Mouse (Mus musculus) liver, postnatal 0 days (tissue): ENCODE measurements at regions not wholly inside any gene's neighbourhood (a gene's known extent, or its start where the extent isn't known, plus 50 kb on each side); places are given as distances from the start of the nearest gene placed in this dataset.

Source experiments
- CTCF ChIP-seq: sonication (generic); IDR thresholded peaks from 2 replicates; pipeline ENCODE4 v1.5.1; 2016; ENCODE audit warnings: antibody characterized with exemption, low read depth
- EP300 ChIP-seq: IDR thresholded peaks from 2 replicates; pipeline ENCODE4 v1.6.1; 2016; ENCODE audit warnings: antibody characterized with exemption, low read depth, mild to moderate bottlenecking

DNA sequence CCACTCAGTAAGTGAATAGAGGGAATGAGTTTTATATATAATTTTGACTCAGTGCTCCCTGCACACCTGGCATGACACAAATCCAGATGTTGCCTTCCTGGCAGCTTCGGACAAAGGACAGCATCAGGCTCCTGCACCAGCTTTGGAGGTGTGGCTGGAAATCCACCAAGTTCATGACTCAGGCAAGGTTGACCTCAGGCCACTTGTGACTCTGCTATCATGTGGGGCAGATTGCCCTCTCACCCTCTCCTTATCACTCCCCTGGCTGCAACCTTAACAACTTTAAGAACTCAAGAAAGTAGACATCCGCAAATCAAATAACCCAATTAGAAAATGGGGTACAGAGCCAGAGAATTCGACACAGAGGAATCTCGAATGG lies 97.7 kb upstream of the Armc2 start:
- no peak for TF ChIP-seq CTCF
- TF ChIP-seq EP300: no peak
